Comparison of ENCODE assay signal across 10 mouse cellular contexts in genomic region chr5:12557889-12558288, GRCm38 (mm10).
DNase-seq lines count a peak whose midpoint lies in the region; ATAC-seq and TF ChIP-seq lines count a peak whose summit lies in the region.
"Had no signal": no experiment of that assay in that cellular context is flagged by ENCODE, and none has a peak within 500 bp of the region (broad histone marks: within the 10 kb centered on the region; RNA-seq: fewer than 3 reads in every experiment).

No protein-coding gene starts in this region.

- TF ChIP-seq RAD21 in MEL (IDR thresholded peaks at IDR 0.05; ENCODE audit: low read depth, low read length): peak; percentile 81

- peak; percentile 70 for TF ChIP-seq CTCF in left cerebral cortex, adult 2 months (IDR thresholded peaks at IDR 0.05)
- peak; percentile 23 to 83 (median 34); a peak in 5 of 6 replicates for TF ChIP-seq CTCF in MEL (IDR thresholded peaks at IDR 0.05 in 2 of 3, conservative IDR thresholded peaks at IDR 0.05 in 1 of 3; ENCODE audit: control insufficient read depth in 1 of 3, insufficient read depth in 1 of 3, low read depth in 2 of 3, low read length in 3 of 3, poor library complexity in 1 of 3, severe bottlenecking in 1 of 3)

- intact Hi-C loops in left cerebral cortex, adult 2 months (cut with DNase I): loop anchor here (5.0 kb wide), 1 partner anchor 1911 kb away; no protein-coding TSS in a partner anchor
- intact Hi-C loops in left cerebral cortex, postnatal 10 days (cut with DNase I): loop anchor here (5.0 kb wide), 2 partner anchors 526 to 1911 kb away; no protein-coding TSS in a partner anchor

- no peaks in the 10 kb centered on the region for H3K79me2 ChIP-seq in MEL (ENCODE audit: control insufficient read depth, insufficient read depth, low read length, poor library complexity)

- no peak for TF ChIP-seq POLR2A in MEL (IDR thresholded peaks at IDR 0.05; ENCODE audit: control insufficient read depth in 1 of 2, insufficient read depth in 1 of 2, low read depth in 1 of 2, low read length in 2 of 2, poor library complexity in 1 of 2)

- H3K4me1 ChIP-seq in forebrain, embryonic 16.5 days (replicated peaks; ENCODE audit: control insufficient read depth, insufficient read depth, low read length): no peaks in the 10 kb centered on the region
- no peaks in the 10 kb centered on the region for H3K4me1 ChIP-seq in forebrain, embryonic 12.5 days
- no peaks in the 10 kb centered on the region for H3K4me1 ChIP-seq in MEL (ENCODE audit: control insufficient read depth in 1 of 2, insufficient read depth in 2 of 2, low read length in 2 of 2)
- no peaks in the 10 kb centered on the region for H3K4me1 ChIP-seq in neural tube, embryonic 15.5 days
- H3K4me1 ChIP-seq: megakaryocyte, embryonic 14.5 days had no signal

- no peak overlapping the region for H3K27ac ChIP-seq in forebrain, embryonic 16.5 days (ENCODE audit: low read length)
- no peak overlapping the region for H3K27ac ChIP-seq in forebrain, embryonic 12.5 days
- no peak overlapping the region for H3K27ac ChIP-seq in left cerebral cortex, adult 2 months
- no peak overlapping the region for H3K27ac ChIP-seq in MEL (ENCODE audit: control insufficient read depth, low read depth, low read length)
- H3K27ac ChIP-seq in neural tube, embryonic 15.5 days (replicated peaks): no peak overlapping the region

- H3K9me3 ChIP-seq in forebrain, embryonic 16.5 days (ENCODE audit: control insufficient read depth, low read length): no peaks in the 10 kb centered on the region
- H3K9me3 ChIP-seq in forebrain, embryonic 12.5 days: no peaks in the 10 kb centered on the region
- H3K9me3 ChIP-seq in MEL (replicated peaks; ENCODE audit: insufficient read depth, low read length): no peaks in the 10 kb centered on the region
- no peaks in the 10 kb centered on the region for H3K9me3 ChIP-seq in neural tube, embryonic 15.5 days (replicated peaks)
- H3K9me3 ChIP-seq: megakaryocyte, embryonic 14.5 days had no signal

- no peak overlapping the region for H3K4me2 ChIP-seq in forebrain, embryonic 16.5 days (ENCODE audit: low read length)
- no peak overlapping the region for H3K4me2 ChIP-seq in forebrain, embryonic 12.5 days
- no peak overlapping the region for H3K4me2 ChIP-seq in neural tube, embryonic 15.5 days

- no peak for TF ChIP-seq EP300 in MEL (IDR thresholded peaks at IDR 0.05; ENCODE audit: low read depth in 1 of 2, low read length in 2 of 2)

- no peak overlapping the region for H3K4me3 ChIP-seq in forebrain, embryonic 16.5 days (replicated peaks; ENCODE audit: low read length)
- no peak overlapping the region for H3K4me3 ChIP-seq in forebrain, embryonic 12.5 days (replicated peaks)
- no peak overlapping the region for H3K4me3 ChIP-seq in left cerebral cortex, adult 2 months
- H3K4me3 ChIP-seq in MEL (ENCODE audit: control insufficient read depth in 1 of 2, insufficient read depth in 1 of 2, low read depth in 2 of 2, low read length in 2 of 2): no peak overlapping the region
- H3K4me3 ChIP-seq in neural tube, embryonic 15.5 days (replicated peaks): no peak overlapping the region
- H3K4me3 ChIP-seq: megakaryocyte, embryonic 14.5 days had no signal

- H3K9ac ChIP-seq in forebrain, embryonic 16.5 days (replicated peaks; ENCODE audit: low read depth, low read length): no peak overlapping the region
- H3K9ac ChIP-seq in forebrain, embryonic 12.5 days: no peak overlapping the region
- H3K9ac ChIP-seq in MEL (ENCODE audit: control insufficient read depth, low read depth, low read length, poor library complexity, severe bottlenecking): no peak overlapping the region
- H3K9ac ChIP-seq in neural tube, embryonic 15.5 days (replicated peaks): no peak overlapping the region

- no peaks in the 10 kb centered on the region for H3K36me3 ChIP-seq in forebrain, embryonic 16.5 days (ENCODE audit: control insufficient read depth, insufficient read depth)
- H3K36me3 ChIP-seq in forebrain, embryonic 12.5 days (replicated peaks): no peaks in the 10 kb centered on the region
- no peaks in the 10 kb centered on the region for H3K36me3 ChIP-seq in MEL (ENCODE audit: control insufficient read depth in 1 of 2, insufficient read depth in 2 of 2, low read length in 2 of 2)
- H3K36me3 ChIP-seq in neural tube, embryonic 15.5 days: no peaks in the 10 kb centered on the region

- DNase-seq in left cerebral cortex, adult 2 months (ENCODE audit: extremely low spot score in 1 of 2, low spot score in 2 of 2): no peak
- no peak for DNase-seq in left cerebral cortex, postnatal 10 days (ENCODE audit: extremely low spot score in 1 of 2, low spot score in 2 of 2)
- peak; percentile 52 for DNase-seq in MEL (ENCODE audit: low read depth, low spot score)
- peak; percentile 26 for DNase-seq in induced T-regulatory cell, adult 2 months (ENCODE audit: low read depth)
- DNase-seq in frontal cortex, postnatal 10 days (ENCODE audit: low spot score in 2 of 2): no peak
- DNase-seq: heart, postnatal 14 days had no signal

- H3K27me3 ChIP-seq in forebrain, embryonic 16.5 days (replicated peaks; ENCODE audit: control insufficient read depth, insufficient read depth, low read length): no peaks in the 10 kb centered on the region
- H3K27me3 ChIP-seq in forebrain, embryonic 12.5 days: no peaks in the 10 kb centered on the region
- H3K27me3 ChIP-seq in MEL (ENCODE audit: control insufficient read depth in 1 of 2, insufficient read depth in 2 of 2, low read length in 2 of 2): peaks cover 0 to 1% of the 10 kb centered on the region in 2 experiments; a peak in 1 of 4 replicates
- no peaks in the 10 kb centered on the region for H3K27me3 ChIP-seq in neural tube, embryonic 15.5 days (replicated peaks)
- H3K27me3 ChIP-seq: megakaryocyte, embryonic 14.5 days had no signal

- 41% methylated on average over 2 of the region's 2 CpGs for WGBS in forebrain, embryonic 16.5 days
- WGBS in forebrain, embryonic 12.5 days: 47% methylated on average over 2 of the region's 2 CpGs
- WGBS in neural tube, embryonic 15.5 days: 44% methylated on average over 2 of the region's 2 CpGs

- peak; percentile 49; the same call in 1 of the 2 replicates for ATAC-seq in forebrain, embryonic 16.5 days
- no peak for ATAC-seq in forebrain, embryonic 12.5 days (ENCODE audit: low FRiP score)
- no peak for ATAC-seq in neural tube, embryonic 15.5 days (ENCODE audit: low FRiP score)

TF ChIP-seq in MEL, 35 proteins besides CTCF, POLR2A, EP300 and RAD21:
- TF ChIP-seq UBTF (IDR thresholded peaks at IDR 0.05; ENCODE audit: borderline replicate concordance, insufficient read depth, low read depth, low read length) (no peak), SIN3A (IDR thresholded peaks at IDR 0.05; ENCODE audit: low read length) (no peak), SMC3 (IDR thresholded peaks at IDR 0.05; ENCODE audit: low read depth, low read length) (peak; percentile 98), ZC3H11A (IDR thresholded peaks at IDR 0.05; ENCODE audit: low read depth, low read length) (peak; percentile 89)
TF ChIP-seq in MEL: peak in this region for 2.

Comparison
In these comparisons a context has a peak if more than half of its experiments do, and no peak if none do; other contexts are left out.
1. DNase-seq: peak in MEL (single experiment) and induced T-regulatory cell, adult 2 months (single experiment); none in left cerebral cortex, adult 2 months (0 of 2), left cerebral cortex, postnatal 10 days (0 of 2) and frontal cortex, postnatal 10 days (0 of 2).